Mouse (Mus musculus): ENCODE results near the gene AC170998.1.

The AC170998.1 gene

DNA sequence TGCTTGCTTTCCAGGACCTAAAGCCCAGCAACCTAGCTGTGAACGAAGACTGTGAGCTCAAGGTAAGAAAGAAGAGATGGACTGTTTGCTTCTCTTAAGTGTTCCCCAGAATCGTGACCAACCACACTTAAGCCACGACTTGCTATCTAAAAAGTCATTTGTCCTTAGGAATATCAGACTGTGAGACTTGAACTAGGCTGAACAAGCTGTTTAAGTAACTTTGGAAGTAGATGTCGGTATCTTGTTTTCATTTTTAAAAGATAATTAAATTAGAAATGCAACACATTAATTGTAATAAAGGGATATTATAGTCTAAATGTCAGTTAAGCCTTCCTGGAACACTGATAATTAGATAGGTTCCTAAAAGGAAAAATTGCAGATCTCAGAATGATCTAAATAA is at the start of gene AC170998.1:
AC170998.1 (plus strand) TSS at position 301 of the 400 bp plus-strand sequence.
- TF ChIP-seq GATA4 (IDR thresholded peaks at IDR 0.05; ENCODE audit: insufficient replicate concordance, low read length) = no peak

GRCm38 (mm10) chr17:28682311-28683084 is 43.4 kb upstream of the AC170998.1 start:
- TF ChIP-seq GATA4 (IDR thresholded peaks at IDR 0.05; ENCODE audit: insufficient replicate concordance, low read length) = no peak

GRCm38 (mm10) chr17:28683601-28684000 is 42.3 kb upstream of the AC170998.1 start:
- TF ChIP-seq GATA4 (IDR thresholded peaks at IDR 0.05; ENCODE audit: insufficient replicate concordance, low read length) = no peak

DNA sequence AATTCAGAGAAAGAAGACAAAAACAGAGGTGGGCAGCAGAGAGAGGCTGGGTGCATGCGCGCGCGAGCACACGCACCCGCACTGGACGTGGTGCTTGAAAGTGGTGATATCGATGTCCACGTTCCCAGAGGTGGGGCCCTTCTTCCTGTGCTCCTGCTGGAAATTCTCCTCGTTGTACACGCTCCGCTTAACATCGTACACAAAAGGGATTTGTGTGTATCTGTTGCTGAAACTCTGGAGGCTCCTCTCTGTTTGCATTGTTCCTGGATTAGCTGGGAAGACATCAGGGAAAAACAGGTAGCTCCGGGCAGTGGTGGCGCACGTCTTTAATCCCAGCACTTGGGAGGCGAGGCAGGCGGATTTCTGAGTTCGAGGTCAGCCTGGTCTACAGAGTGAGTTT is 41.3 kb upstream of the AC170998.1 start:
- TF ChIP-seq GATA4 (IDR thresholded peaks at IDR 0.05; ENCODE audit: insufficient replicate concordance, low read length) = no peak

GRCm38 (mm10) chr17:28687354-28687753 is 38.5 kb upstream of the AC170998.1 start:
- no peak for TF ChIP-seq GATA4 (IDR thresholded peaks at IDR 0.05; ENCODE audit: insufficient replicate concordance, low read length)

DNA sequence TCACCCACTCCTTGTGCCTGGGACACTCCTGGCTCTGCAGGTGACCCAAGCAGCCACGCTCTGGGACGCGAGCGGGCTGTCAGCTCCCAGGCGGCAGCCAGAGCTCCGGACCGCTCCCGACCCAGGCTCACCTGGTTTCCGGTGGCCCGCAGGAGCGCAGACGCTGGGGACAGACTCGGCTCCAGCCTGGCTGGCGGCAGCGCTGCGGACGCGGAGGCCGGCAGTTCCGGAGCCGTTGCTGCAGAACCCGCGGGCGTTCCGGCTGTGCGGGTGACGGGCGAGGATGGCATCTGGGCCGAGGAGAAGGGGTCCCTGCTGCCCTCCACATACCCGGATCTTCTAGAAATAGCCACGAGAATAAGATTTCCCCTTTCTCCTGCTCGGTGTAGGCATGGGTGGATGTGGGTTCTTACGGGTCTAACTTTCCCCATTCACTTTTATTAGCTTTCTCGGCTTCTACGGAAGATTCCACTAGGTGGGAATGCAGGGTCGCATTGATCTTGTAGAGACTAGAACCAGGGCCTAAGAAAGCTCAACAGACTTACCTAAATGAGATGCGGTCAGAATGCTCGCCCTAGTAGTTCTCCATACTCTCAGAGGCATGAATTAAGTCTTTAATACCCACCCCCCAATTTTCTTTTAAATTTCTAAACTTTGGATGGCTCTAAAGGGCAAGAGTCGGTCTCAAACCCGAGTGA is 36.1 kb upstream of the AC170998.1 start, which contains the start of gene Slc26a8:
Slc26a8 (minus strand) TSS at position 648 of the 698 bp plus-strand sequence.
- TF ChIP-seq GATA4 (IDR thresholded peaks at IDR 0.05; ENCODE audit: insufficient replicate concordance, low read length) = no peak

DNA sequence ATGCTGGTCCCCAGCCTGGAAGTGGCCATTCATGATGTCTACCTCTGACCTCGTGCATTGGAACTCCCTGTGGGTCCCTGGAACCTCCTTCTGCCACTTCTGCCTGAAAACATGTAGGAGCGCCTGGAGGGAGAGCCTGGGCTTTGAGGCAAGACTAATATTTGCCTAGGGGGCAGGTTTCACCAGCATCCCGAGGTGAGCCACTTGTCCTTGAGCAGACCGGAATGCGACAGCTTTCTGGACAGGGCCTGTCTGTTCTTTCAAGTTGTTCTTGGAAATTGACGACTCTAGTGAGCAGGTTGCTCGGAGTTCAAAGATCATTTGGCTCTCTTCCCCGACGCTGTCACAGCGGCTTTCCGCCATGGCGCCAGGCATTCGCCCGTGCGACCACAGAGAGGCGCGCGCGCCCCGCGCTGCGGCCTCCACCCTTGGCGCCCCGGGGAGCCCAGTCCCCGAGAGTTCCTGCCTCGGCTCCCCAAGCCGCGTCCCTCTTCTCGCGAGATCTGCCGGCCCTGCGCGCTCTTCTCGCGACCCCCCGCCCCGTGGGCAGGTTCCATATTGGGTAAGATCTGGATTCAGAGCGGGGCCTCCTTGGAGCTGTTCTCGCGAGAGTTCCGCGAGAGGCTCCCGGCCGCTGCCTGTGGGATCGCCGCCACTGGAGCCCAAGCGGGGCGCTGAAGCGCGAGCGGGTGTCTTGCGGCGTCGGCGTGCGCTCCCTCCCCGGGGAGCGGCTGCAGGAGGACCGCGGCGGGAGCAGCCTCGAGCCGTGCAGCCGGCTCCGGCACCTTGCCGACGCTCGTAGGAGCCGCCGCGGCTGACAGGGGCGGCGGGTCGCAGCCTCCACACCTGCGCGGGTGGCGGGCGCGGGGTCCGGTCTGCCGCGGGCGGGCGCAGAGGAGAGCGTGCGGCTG is 34.9 kb upstream of the AC170998.1 start, which contains the start of gene Mapk14:
Mapk14 (plus strand) TSS at position 554 of the 911 bp plus-strand sequence.
- TF ChIP-seq GATA4 (IDR thresholded peaks at IDR 0.05; ENCODE audit: insufficient replicate concordance, low read length) = peak; percentile 65; the same call in 1 of the 2 replicates

DNA sequence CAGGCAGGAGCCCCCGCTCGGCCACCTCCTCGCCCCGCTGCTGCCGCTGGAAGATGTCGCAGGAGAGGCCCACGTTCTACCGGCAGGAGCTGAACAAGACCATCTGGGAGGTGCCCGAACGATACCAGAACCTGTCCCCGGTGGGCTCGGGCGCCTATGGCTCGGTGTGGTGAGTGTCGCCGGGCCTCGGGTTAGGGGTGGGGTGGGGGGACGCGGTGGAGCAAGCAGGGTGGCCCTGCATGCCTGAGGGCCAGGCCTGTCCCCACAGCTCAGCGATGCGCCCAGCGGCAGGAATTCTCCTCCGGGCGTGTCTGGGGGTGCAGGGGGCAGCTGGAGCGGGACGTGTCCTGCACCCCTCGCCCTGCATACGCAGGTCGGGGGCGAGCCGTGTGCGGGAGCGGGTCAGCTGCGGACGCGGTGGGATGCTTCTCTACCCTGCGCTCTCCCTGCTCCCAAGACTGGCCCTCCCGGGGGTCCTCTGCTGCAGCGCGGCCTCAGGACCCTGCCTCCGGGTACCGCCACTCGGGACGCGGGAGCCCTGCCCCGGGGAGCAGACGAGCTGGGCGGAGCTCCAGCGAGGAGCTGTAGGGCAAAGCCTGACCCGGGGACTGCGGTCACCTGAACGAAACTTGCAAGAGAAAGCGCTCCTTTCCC is 34.1 kb upstream of the AC170998.1 start:
- no peak for TF ChIP-seq GATA4 (IDR thresholded peaks at IDR 0.05; ENCODE audit: insufficient replicate concordance, low read length)

DNA sequence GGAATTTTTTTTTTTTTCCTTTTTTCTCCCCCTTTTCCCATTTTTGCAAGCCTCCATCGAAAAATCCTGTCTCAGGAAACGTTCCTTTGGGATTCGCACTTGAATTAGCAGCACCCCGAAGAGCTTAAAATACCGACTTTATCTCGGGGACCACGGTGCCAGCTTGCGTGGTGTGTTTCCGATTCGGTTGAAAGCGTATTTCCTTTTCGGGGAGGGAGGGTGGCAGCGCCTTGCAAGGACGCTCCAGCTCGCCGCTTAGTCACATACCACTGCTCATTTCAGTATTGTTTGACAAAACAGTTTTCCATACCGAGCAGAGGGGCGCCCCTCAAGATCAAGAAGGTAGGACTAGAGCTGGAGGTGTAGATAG is 33.6 kb upstream of the AC170998.1 start:
- TF ChIP-seq GATA4 (IDR thresholded peaks at IDR 0.05; ENCODE audit: insufficient replicate concordance, low read length) = peak; percentile 36; the same call in 1 of the 2 replicates

DNA sequence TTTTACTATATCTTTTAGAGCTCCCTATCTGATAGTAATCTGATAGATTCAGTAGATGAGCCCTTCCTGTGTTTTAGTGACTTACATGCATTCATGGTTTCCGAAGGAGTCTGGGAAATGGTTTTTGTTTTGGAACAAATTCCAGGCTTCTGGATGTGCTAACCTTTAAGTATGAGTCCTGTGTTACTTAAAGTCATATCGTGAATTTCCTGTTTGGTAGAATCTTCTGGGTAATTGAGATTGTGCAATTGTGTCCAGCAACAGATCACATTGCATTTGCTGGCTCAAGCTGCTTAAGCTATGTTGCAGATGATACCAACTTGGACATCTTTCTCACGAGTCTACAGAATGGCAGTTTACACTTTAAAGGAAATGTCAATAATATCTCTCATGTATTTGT is 32.8 kb upstream of the AC170998.1 start:
- no peak for TF ChIP-seq GATA4 (IDR thresholded peaks at IDR 0.05; ENCODE audit: insufficient replicate concordance, low read length)

- no peak for TF ChIP-seq GATA4 (IDR thresholded peaks at IDR 0.05; ENCODE audit: insufficient replicate concordance, low read length)
These were observed 31.8 kb upstream of the AC170998.1 start for GRCm38 (mm10) chr17:28694078-28694477.

GRCm38 (mm10) chr17:28694832-28695231 is 31.1 kb upstream of the AC170998.1 start:
- no peak for TF ChIP-seq GATA4 (IDR thresholded peaks at IDR 0.05; ENCODE audit: insufficient replicate concordance, low read length)

DNA sequence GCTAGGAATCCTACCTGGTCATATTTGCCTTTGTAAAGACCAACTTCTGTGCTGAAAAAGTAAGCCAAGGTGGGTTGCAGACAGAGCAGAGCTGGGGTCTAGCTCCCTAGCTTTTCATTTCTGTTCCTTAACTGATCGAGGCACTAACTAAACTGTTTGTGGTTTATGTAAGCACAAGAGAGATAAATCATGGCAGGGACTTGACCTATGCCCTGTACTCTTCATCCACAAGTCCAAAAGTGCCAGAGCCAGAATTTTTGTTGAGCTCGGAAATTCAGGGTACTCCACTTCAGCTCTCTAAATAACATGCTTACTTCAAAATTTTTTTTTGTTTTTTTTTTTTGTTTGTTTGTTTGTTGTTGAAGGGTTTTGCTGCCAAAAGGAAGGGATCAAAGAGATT is 29.2 kb upstream of the AC170998.1 start:
- TF ChIP-seq GATA4 (IDR thresholded peaks at IDR 0.05; ENCODE audit: insufficient replicate concordance, low read length) = no peak

DNA sequence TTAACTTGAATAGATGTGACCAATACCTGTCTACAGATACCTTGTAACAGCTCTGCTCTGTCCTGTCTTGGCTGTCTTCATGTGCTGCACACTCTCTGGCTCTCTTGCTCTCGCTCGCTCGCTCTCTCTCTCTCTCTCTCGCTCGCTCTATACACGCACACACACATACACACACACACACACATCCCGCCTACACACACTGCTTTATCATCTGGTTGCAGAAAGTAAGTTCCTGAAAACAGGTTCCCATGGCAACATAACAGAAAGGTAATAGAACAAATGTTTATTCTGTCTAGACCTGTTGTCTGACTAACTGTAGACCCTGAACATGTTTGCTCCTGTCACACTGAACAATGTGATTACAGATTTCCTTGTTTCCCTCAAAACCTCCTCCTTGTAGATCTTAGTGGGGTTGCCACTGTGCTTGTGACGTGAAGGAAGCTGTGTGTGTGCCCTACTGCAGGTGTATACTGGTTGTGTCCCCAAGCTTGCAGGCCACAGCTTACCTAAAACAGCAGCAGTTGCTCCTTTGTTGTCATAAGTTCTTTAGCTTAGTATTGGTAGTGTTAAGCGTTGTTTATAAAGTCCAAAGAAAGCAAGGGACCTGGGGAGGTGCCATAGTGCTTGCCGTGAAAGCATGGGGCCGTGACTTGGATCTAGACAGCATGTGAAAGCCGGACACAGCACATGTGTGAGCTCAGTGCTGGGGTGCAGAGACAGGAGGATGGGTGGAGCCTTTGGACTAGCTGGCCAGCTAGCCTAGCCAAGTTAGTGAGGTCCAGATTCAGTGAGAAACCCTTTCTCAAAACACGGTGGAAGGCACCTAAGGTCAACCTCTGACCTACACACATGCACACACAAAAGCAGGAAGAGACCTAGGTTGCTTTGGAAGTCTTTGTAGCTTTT is 28.3 kb upstream of the AC170998.1 start:
- no peak for TF ChIP-seq GATA4 (IDR thresholded peaks at IDR 0.05; ENCODE audit: insufficient replicate concordance, low read length)

Measured in liver, adult (tissue).